Mouse (Mus musculus) cerebellum, adult 2 months (tissue): Measurements from ENCODE around the gene Pold1.

Experiments
- CTCF ChIP-seq: fragments of 200-500 bp; IDR thresholded peaks from 2 replicates; pipeline ENCODE4 v1.5.1; 2011; ENCODE audit warnings: low read depth, mild to moderate bottlenecking, control low read depth, low read length, moderate library complexity, borderline replicate concordance; ENCODE audit not compliant: insufficient read depth
- POLR2A ChIP-seq: fragments of 200-500 bp; IDR thresholded peaks from 2 replicates; pipeline ENCODE4 v1.6.1; 2011; ENCODE audit warnings: low read length, control low read depth, borderline replicate concordance; ENCODE audit not compliant: insufficient read depth

GRCm38 (mm10) chr7:44530507-44530906 is 18.1 kb downstream of the Pold1 start:
- TF ChIP-seq CTCF (no peak), POLR2A (no peak)
